Mouse (Mus musculus) E14TG2a.4 (cell line): ENCODE results near the gene Chst5.
A peak's percentile ranks its signal among the peaks of the same experiment; 100 is the strongest.

Source experiments
- H3K27me3 ChIP-seq: 2 replicates; pipeline ENCODE4 v1.6.1; 2014; ENCODE audit warnings: low read length, control low read depth; ENCODE audit not compliant: insufficient read depth
- H3K36me3 ChIP-seq: 2 replicates; pipeline ENCODE4 v1.6.1; 2014; ENCODE audit warnings: low read length, control low read depth; ENCODE audit not compliant: insufficient read depth
- H3K4me1 ChIP-seq: replicated peaks from 2 replicates; pipeline ENCODE4 v1.6.1; 2014; ENCODE audit warnings: low read depth, low read length, control low read depth
- H3K4me3 ChIP-seq: replicated peaks from 2 replicates; pipeline ENCODE4 v1.5.1; 2014; ENCODE audit warnings: mild to moderate bottlenecking, low read length
- H3K9me3 ChIP-seq: 2 replicates; pipeline ENCODE4 v1.6.1; 2014; ENCODE audit warnings: low read length, control low read depth
- CTCF ChIP-seq: conservative IDR thresholded peaks from 2 replicates; pipeline ENCODE4 v1.5.1; 2014; ENCODE audit warnings: low read length
- NANOG ChIP-seq: IDR thresholded peaks from 2 replicates; pipeline ENCODE4 v1.6.1; 2014; ENCODE audit warnings: borderline replicate concordance, low read length, mixed read lengths
- POU5F1 ChIP-seq: IDR thresholded peaks from 2 replicates; pipeline ENCODE4 v1.6.1; 2014; ENCODE audit warnings: low read length, borderline replicate concordance

Gene Chst5

DNA sequence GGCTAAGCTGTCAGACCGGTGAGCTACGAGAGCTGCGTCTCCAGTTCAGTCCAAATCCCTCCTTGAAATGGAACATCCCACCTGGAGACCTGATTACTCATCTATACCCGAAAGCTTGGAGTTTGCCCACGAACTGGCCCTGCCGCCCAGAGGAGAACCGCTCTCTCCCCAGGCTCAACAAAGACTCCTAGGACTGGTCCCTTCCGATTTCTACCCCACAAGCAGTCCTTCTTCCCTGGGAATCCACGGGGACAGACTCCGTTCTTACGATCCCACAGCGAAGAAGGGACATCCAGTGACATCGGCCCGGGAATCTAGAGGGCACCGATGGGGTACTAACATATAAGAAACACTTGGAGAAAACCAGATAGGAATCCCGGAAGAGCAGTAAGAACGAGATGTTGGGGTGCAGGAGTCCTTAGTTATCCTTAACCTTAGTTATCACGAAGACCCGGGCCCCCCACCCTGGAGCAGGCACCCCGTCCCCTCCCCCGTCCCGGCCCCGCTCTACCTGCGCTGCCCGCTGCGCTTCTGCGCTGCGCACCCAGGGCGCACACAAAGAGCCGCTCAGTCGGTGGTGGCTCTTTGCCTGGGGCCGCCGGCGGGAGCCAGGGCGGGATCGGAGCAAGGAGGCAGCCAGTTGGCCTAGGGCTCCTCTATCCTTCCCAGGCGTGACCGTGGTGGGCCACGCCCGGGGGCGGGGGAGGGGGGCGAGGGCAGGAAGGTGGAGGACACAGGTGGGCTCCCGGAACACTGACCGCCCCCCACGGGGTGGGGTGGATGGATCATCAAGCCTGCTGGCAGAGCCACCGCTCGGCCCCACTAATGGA is at the start of gene Chst5:
Chst5 (minus strand) TSS at position 827 of the 830 bp plus-strand sequence.
- H3K4me3 ChIP-seq: peak within 1 kb of the TSS; percentile 71
- peaks cover 70% of the 10 kb centered on the region for H3K4me1 ChIP-seq
- peaks cover 25% of the 10 kb centered on the region for H3K27me3 ChIP-seq
- peaks cover 24% of the 10 kb centered on the region for H3K36me3 ChIP-seq
- TF ChIP-seq CTCF (no peak), NANOG (no peak), POU5F1 (no peak)
- H3K9me3 ChIP-seq: no peaks in the 10 kb centered on the region

DNA sequence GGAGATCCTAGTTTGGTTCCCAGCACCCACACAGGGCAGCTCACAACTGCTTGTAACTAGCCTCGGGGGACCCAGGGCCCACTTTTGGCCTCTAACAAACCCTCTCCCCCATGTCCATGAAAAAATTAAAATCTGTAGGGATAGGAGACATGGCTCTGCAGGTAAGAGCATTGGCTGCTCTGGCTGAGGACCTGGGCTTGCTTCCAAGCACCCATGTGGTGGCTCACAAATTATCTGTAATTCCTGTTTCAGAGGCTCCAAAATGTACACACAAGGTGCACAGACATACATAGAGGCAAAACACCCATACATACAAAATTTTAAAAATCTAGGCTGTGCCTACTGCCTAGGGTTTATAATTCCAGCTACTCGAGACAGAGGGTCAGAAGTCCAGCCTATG is 47.0 kb upstream of the Chst5 start:
- no peak for TF ChIP-seq POU5F1
- TF ChIP-seq CTCF: no peak
- TF ChIP-seq NANOG: no peak
- H3K9me3 ChIP-seq: no peaks in the 10 kb centered on the region
- peaks cover 41% of the 10 kb centered on the region for H3K4me1 ChIP-seq
- no peak overlapping the region for H3K4me3 ChIP-seq
- peaks cover 86% of the 10 kb centered on the region for H3K36me3 ChIP-seq
- H3K27me3 ChIP-seq: no peaks in the 10 kb centered on the region

DNA sequence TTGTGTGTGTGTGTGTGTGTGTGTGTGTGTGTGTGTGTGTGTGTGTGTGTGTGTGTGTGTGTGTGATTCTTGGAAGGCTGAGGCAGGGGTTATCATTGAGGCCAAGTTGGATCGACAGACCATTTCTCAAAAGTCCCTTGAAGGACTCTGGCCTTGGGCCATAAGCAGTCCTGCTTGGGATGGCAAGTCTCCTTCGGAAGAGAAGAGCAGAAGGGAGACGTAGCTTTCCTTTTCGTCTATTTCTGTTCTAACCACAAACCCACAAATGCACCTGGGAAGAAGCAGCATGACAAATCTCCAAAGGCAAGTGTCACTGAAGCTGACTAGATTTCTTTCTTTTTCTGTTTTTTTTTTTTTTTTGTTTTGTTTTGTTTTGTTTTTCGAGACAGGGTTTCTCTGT is 45.6 kb upstream of the Chst5 start:
- Histone ChIP-seq H3K36me3 (peaks cover 92% of the 10 kb centered on the region), H3K4me3 (no peak overlapping the region), H3K4me1 (peaks cover 39% of the 10 kb centered on the region), H3K27me3 (no peaks in the 10 kb centered on the region), H3K9me3 (no peaks in the 10 kb centered on the region)
- TF ChIP-seq POU5F1: no peak
- no peak for TF ChIP-seq NANOG
- TF ChIP-seq CTCF: no peak

DNA sequence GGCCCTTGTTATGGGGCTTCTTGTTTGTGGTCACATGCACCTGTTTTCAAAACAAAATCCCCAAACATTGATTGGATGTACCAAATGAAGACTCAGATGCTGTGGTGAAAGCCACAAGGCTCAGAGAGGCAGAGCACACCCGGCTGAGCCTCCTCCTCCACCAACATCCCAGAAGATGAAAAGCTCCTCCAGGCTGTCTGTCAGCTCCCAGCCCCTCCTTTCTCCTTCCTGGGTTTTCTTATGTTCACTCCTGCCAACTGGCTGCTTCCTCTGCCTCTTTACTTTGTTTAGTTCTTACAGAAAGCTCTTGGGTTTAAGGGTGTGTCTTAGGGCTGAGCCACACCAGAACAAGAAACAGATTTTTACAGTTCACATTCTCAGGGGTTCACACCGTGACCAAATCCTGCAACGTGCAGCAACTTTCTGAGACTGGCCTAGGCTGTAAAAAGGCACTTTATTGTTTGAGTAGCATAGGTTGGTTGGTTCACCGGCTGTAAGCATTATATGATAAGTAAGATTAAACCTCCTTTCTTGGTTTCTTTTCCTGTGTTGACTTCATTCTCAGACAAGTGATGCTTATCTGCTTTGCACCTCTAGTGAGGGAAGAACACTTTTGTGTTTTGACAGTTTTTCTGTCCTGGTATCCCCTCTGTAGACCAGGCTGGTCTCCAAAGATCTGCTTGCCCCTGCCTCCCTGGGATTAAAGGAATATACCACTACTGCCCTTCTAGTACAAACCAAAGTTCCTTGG is 44.8 kb upstream of the Chst5 start:
- no peaks in the 10 kb centered on the region for H3K27me3 ChIP-seq
- TF ChIP-seq CTCF (no peak), NANOG (no peak)
- H3K4me3 ChIP-seq: no peak overlapping the region
- peaks cover 38% of the 10 kb centered on the region for H3K4me1 ChIP-seq
- H3K36me3 ChIP-seq: peaks cover 90% of the 10 kb centered on the region
- H3K9me3 ChIP-seq: no peaks in the 10 kb centered on the region

DNA sequence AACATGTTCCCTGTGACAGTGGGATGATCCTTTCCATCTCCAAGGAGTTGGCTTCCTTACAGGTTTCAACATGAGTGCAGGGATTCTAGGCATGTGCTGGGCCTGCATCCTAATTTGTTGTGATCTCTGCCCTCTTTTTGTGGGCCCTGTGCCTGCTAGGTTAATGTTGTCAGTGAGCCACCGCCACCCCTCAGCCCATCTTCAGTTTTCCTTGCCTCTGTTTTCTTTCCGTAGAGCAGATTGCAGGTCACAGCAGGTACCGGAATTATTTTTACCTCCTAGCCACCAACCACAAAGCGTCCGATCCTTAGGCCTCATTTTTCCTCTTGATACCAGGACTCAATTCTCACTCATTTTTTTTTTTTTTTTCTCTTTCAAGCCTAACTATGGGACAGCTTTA is 41.7 kb upstream of the Chst5 start:
- peaks cover 90% of the 10 kb centered on the region for H3K36me3 ChIP-seq
- H3K4me3 ChIP-seq: no peak overlapping the region
- H3K4me1 ChIP-seq: peaks cover 57% of the 10 kb centered on the region
- TF ChIP-seq NANOG: no peak
- no peak for TF ChIP-seq POU5F1
- TF ChIP-seq CTCF: no peak
- no peaks in the 10 kb centered on the region for H3K27me3 ChIP-seq
- no peaks in the 10 kb centered on the region for H3K9me3 ChIP-seq

DNA sequence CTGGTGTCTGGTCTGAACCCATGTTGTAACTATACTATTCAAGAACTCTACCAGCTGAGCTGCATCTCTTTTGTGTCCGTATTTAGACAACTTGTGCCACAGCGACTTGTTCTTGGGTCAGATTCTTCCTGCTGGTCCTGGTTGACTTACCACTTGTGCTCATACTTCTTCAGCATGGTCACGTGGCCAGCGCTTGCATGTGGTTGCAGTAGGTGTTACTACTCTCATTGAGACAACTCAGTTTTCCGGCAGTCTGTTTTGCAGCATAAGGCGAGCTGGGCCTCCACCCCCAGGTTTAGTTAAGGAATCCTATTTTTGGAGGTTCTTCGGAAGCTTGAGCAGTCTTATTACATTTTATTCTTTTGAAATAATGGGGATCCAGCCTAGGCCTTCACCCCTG is 41.1 kb upstream of the Chst5 start:
- peaks cover 63% of the 10 kb centered on the region for H3K4me1 ChIP-seq
- H3K36me3 ChIP-seq: peaks cover 90% of the 10 kb centered on the region
- H3K4me3 ChIP-seq: no peak overlapping the region
- no peak for TF ChIP-seq NANOG
- TF ChIP-seq CTCF: no peak
- no peak for TF ChIP-seq POU5F1
- no peaks in the 10 kb centered on the region for H3K9me3 ChIP-seq
- no peaks in the 10 kb centered on the region for H3K27me3 ChIP-seq

DNA sequence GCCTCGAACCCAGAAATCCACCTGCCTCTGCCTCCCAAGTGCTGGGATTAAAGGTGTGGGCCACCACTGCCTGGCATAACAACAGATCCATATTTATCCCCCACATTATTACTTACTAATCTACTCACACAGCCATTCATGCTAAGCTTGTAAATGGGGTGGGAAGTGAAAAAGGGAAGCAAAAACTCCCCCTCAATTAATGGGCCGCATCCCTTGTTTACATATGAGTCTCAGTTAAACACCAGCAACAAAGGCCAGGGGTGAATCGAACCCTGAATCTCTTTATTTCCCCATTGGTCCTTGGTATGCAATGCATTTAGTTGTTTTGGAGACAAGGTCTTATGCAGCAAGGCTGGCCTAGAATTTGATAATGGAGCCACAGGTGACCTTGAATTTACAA is 40.6 kb upstream of the Chst5 start:
- no peaks in the 10 kb centered on the region for H3K9me3 ChIP-seq
- TF ChIP-seq CTCF (no peak), NANOG (no peak), POU5F1 (no peak)
- peaks cover 90% of the 10 kb centered on the region for H3K36me3 ChIP-seq
- H3K27me3 ChIP-seq: no peaks in the 10 kb centered on the region
- H3K4me1 ChIP-seq: peaks cover 68% of the 10 kb centered on the region
- H3K4me3 ChIP-seq: no peak overlapping the region

DNA sequence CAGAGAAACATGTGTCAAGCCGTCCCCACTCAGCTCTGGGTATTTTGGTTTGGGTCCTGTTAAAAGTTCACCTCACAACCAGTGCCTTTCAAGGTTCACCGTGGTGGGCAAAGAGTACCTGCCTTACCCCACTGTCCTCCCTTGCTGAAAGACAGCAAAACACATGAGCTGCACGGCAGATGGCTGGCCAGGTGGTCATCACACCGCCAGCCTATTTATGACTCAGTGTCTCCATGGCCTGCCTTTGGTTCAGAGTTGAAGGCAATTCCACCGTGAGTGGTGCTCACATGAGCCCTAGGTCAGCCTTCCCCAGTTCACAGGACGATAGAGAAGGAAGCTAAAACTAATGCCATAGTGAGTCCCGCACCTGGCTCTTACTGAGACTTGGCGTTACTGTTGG is 37.7 kb upstream of the Chst5 start:
- Histone ChIP-seq H3K36me3 (peaks cover 92% of the 10 kb centered on the region), H3K4me1 (peaks cover 83% of the 10 kb centered on the region), H3K27me3 (no peaks in the 10 kb centered on the region), H3K9me3 (no peaks in the 10 kb centered on the region), H3K4me3 (no peak overlapping the region)
- TF ChIP-seq NANOG (no peak), CTCF (no peak), POU5F1 (no peak)

DNA sequence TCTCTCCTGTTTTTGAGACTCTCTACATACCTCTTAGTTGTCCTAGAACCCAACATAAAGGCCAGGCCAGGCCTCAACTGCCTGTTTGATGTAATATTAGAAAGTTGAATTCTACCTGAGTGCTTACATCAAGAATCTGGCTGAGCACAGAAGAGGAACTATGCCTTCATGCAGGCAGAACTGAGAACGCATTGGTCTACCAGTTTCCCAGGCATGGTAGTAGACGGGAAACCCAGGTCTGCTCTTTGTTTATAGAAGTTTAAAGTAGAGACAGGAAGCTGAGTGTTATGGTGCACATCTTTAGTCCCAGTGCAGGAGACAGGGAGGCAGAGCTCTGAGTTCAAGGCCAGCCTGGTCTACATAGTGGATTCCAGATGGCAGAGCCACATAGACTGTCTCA is 36.9 kb upstream of the Chst5 start:
- Histone ChIP-seq H3K36me3 (peaks cover 94% of the 10 kb centered on the region), H3K27me3 (no peaks in the 10 kb centered on the region)
- TF ChIP-seq CTCF: no peak
- no peak for TF ChIP-seq POU5F1
- no peak for TF ChIP-seq NANOG

More for the DNA sequence above, 36.9 kb upstream of the Chst5 start:
- no peaks in the 10 kb centered on the region for H3K9me3 ChIP-seq
- H3K4me3 ChIP-seq: no peak overlapping the region
- H3K4me1 ChIP-seq: peaks cover 91% of the 10 kb centered on the region
